Mouse (Mus musculus) CD8-positive naive resting alpha-beta T cell, adult 2 months (primary cell): ENCODE measurements around the gene Zfp771.

Source experiments
- DNase-seq, 2 experiments: peaks; one replicate each; pipeline ENCODE4 v3.0.0; 2022; ENCODE audit warnings: low read depth in 2 of 2, low spot score in 2 of 2

The Zfp771 gene

GRCm38 (mm10) chr7:127243870-127244657, at the start of gene Zfp771:
Gene Zfp771 (plus strand): TSS chr7:127244274.
- DNase-seq, result peak; percentile 69 to 85

DNA sequence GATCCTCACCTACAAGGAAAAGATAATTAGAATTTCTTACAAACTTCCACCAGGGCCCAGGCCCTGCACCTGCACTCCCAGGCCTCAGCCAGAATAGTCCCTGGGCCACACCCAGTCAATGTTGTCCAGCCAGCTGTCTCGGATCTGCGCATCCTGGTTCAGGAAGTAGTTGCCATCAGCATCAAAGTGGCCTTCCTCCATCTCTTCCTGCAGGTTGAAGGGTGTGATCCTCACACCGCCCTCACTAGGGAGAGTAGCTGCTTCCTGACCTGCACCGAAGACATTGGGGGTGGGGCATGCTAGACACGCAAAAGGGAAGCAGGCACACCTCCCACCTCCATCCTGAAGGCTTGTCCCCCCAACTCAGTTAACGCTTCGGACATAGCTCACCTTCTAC, 49.4 kb upstream of the Zfp771 start:
- DNase-seq, result no peak

DNA sequence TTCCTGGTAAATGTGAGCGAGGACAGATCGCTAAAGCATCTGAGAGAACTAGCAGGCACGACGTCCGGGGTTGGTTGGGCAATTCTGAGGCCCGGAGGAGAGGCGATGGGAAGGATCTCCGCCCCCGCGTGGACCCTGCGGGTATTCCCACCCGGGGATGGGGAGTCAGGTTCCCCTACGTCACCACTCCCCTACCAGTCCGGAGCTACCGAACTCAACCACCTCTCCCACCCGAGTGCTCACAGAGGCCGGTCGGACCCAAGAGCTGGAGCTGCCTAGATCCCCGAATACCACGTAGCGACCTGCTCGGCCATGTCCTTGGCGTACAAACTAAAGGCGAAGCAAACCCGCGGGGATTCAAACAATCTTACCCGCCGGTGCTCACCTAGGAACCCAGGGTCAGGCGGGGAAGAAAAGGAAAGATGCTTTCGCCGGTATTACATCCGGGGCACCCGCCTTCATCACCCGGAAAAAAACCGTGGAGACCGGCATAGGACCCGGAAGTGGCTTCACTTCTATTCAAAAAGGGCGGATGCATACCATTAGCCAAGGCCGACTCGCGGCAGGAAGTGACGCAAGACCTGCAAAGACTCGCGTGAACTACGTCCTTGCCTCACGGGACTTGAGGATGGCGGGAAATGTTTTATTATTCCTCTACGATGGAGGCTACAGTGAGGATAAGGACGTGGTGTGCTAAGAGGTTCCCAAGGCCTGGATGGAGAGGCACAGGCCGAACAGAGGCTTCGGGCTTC, 48.4 kb upstream of the Zfp771 start, which contains the start of gene Cd2bp2:
TSS of gene Cd2bp2 (minus strand) at position 507 of the 752 bp plus-strand sequence.
- peak; percentile 93 to 94 for DNase-seq

DNA sequence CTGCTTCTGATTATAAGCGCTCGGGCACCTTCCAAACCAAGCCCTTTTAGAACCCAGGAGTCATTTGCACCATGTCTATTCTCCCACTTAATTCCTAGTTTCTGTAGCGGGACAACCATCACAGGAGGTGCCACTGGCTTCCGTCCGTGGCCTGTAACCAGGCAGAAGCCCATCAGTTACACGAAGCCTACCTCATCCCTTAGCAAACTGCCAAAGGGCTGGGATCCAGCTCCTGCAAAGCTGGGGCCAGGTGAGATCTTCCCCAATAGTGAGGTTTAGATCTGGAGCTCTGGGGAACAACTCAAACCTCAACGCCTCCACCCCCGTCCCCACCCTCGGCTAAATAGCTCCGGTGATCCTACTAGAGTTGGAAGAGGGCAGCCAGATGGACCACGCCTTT, 47.6 kb upstream of the Zfp771 start:
- DNase-seq, result no peak

GRCm38 (mm10) chr7:127206606-127207005, 37.5 kb upstream of the Zfp771 start:
- DNase-seq, result no peak

- DNase-seq, result peak; percentile 33 to 39
Observed at GRCm38 (mm10) chr7:127207374-127208294, 36.4 kb upstream of the Zfp771 start.

DNA sequence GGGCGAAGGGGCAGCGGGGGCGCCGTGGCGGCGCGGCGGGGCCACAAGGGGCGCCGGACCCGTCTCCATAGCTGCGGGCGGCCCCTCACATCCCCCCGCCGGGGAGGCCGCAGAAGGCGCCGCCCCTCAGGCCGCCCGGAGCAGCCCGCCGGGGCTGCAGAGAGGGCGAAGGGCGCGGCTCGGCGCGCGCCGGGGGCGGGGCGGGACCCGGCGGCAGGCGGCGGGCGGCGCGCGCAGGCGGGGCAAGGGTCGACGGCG, 35.9 kb upstream of the Zfp771 start, which contains the start of gene Tbc1d10b:
TSS of gene Tbc1d10b (minus strand) at position 174 of the 258 bp plus-strand sequence.
- no peak for DNase-seq

- peak; percentile 91 to 95 for DNase-seq
Observed at GRCm38 (mm10) chr7:127208553-127209438, 35.3 kb upstream of the Zfp771 start, which contains the start of gene Mylpf. Gene Mylpf (plus strand): TSS chr7:127208890.

- no peak for DNase-seq
Observed at GRCm38 (mm10) chr7:127209851-127210250, 34.2 kb upstream of the Zfp771 start.

GRCm38 (mm10) chr7:127210266-127210665, 33.8 kb upstream of the Zfp771 start:
- DNase-seq, result no peak

GRCm38 (mm10) chr7:127211014-127211745, 32.9 kb upstream of the Zfp771 start:
- DNase-seq, result peak; percentile 31 to 32

- no peak for DNase-seq
Observed at GRCm38 (mm10) chr7:127212432-127213250, 31.4 kb upstream of the Zfp771 start.

- DNase-seq, result peak in 1 of 2 experiments; percentile 48
Observed at GRCm38 (mm10) chr7:127213485-127213884, 30.6 kb upstream of the Zfp771 start.

DNA sequence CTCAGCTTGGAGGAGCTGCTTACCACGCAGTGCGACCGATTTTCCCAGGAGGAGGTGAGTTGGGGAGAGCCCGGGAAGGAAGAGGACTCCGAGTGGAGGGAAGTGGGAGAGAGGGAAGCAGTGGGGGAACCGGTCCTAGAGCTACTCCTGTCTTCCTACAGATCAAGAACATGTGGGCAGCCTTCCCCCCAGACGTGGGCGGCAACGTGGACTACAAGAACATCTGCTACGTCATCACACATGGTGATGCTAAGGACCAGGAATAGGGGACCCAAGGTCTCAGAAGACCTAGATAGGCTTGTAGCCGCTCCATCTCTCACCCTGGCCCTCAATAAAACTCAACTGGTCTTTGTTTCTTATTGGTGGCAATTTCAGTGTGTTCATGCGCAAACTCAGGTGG, 30.1 kb upstream of the Zfp771 start:
- no peak for DNase-seq

DNA sequence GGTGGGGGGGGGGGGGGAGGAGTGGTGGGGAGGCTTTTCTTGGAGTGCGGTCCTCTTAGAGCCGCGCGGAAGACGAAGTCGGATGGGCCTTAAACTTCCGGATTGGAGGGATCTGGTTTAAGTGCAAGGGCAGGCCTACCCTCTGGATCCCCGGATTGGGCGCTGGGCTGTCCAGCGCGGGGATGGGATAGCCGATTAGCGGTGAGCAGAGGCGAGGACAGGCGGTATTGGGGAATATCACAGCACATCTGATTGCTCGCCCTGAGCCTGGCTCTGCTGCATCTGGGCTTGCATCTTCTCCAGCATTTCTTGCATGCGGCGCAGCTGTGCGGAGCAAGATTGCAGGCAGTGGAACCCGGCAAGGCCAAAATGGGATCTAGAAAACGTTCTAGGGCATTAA, 29.6 kb upstream of the Zfp771 start:
- no peak for DNase-seq

GRCm38 (mm10) chr7:127214981-127215871, 28.8 kb upstream of the Zfp771 start:
- DNase-seq, result peak; percentile 65 to 79

DNA sequence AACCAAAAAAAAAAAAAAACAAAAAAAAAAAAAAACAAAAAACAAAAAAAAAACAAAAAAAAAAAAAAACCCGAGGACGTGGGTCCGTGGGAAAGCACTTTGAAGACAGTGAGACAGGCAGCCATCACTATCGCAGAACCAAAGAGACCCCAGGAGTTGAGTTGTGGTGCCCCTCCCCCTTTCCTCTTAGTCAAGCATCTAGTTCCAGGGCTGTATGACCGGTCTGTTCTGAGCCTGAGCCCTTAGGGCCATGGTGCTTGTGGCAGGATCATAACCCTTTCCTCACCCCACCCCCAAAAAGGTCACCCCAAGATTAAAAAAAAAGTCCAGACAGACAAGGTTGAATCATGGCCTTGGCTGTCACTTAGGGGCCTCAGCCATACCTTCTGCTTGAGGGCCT, 27.8 kb upstream of the Zfp771 start:
- no peak for DNase-seq

- DNase-seq, result no peak
Observed at GRCm38 (mm10) chr7:127217475-127217874, 26.6 kb upstream of the Zfp771 start.
